Mouse (Mus musculus) liver, embryonic 14.5 days (tissue): Measurements from ENCODE around the gene Flrt1.

Experiments used
- CTCF ChIP-seq: IDR thresholded peaks from 2 replicates; pipeline ENCODE4 v1.5.1; 2016; ENCODE audit warnings: antibody characterized with exemption, low read depth, control low read depth
- EP300 ChIP-seq: IDR thresholded peaks from 2 replicates; pipeline ENCODE4 v1.6.1; 2016; ENCODE audit warnings: antibody characterized with exemption, low read depth

DNA sequence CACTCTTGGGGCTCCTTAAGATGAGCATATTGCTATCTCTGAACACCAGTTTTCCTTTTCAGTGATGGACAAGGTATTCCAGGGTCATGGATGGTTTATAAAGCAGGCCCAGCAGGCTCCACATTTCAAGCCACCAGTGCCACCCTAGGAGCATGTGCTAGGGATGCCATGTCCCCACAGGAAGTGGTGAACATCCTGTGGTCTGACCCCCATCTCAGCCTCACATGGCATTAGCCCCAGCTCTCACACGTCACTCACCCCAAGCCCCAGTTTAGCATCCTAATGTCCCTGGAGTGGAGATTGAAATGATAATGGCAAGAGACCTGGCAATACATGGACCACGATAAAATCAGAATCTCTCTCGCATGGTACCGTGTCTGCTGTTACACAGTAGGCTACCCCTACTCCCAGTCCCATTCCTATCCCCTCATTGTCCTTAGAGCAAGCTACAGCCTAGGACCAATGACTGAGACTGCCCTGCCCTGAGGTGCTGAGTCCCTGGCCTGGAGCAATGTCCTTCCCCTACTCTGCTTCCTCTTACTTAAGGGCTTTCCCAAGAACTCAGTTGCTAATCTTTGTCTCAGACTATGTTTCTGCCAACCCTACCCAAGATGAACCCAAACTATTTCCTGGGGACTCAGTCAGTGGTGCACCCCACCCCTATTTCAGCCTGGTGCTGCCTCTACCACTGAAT lies 10.7 kb upstream of the Flrt1 start:
- TF ChIP-seq CTCF = no peak
- TF ChIP-seq EP300 = no peak
